Mouse (Mus musculus) layer of hippocampus, postnatal 14 days (tissue): ENCODE measurements around the gene Mymk. TPM values are rescaled to one million over a fixed set of nuclear protein-coding genes. Genes with fewer than 3 reads are reported as not detected.

ENCODE experiments used
- DNase-seq, 2 experiments: peaks; one replicate each; pipeline ENCODE4 v3.0.0; 2021 to 2022; ENCODE audit warnings: low spot score in 2 of 2, mixed read lengths in 1 of 2
- long read RNA-seq, 2 experiments: library from polyadenylated mRNA; stranded (forward); transcript quantifications; one replicate each; pipeline ENCODE4 v2.0.0; 2021
- total RNA-seq, 2 experiments: library from RNA; stranded (reverse); gene quantifications; 2 replicates each; pipeline ENCODE4 v1.2.3; 2021

Gene Mymk
- total RNA-seq = 1 to 10 TPM; 1.1 to 1.4 TPM
- long read RNA-seq, experiment 1 = 0 reads
- long read RNA-seq, experiment 2, partial matches to known transcripts = 1 of 3 reads
- long read RNA-seq, experiment 2, other reads (novel, unspliced or antisense) = 0 of 3 reads

GRCm38 (mm10) chr2:27071978-27072377 is at the start of gene Mymk:
Gene Mymk (minus strand): TSS chr2:27072179.
- DNase-seq = no peak

GRCm38 (mm10) chr2:27120241-27120641 is 48.3 kb upstream of the Mymk start:
- DNase-seq = peak in 1 of 2 experiments; percentile 41

- DNase-seq = no peak
Observed at GRCm38 (mm10) chr2:27119766-27120165, 47.8 kb upstream of the Mymk start.

- no peak for DNase-seq
Observed at GRCm38 (mm10) chr2:27118452-27118851, 46.5 kb upstream of the Mymk start.

GRCm38 (mm10) chr2:27114169-27114568 is 42.2 kb upstream of the Mymk start:
- DNase-seq = no peak

GRCm38 (mm10) chr2:27112585-27112984 is 40.6 kb upstream of the Mymk start:
- DNase-seq = no peak

- DNase-seq = no peak
Observed at GRCm38 (mm10) chr2:27109052-27109451, 37.1 kb upstream of the Mymk start.

GRCm38 (mm10) chr2:27108144-27108543 is 36.2 kb upstream of the Mymk start:
- DNase-seq = no peak

GRCm38 (mm10) chr2:27106816-27107215 is 34.8 kb upstream of the Mymk start:
- DNase-seq = no peak

- peak; percentile 56 to 58 for DNase-seq
Observed at GRCm38 (mm10) chr2:27103554-27103953, 31.6 kb upstream of the Mymk start.

- DNase-seq = peak in 1 of 2 experiments; percentile 65
Observed at GRCm38 (mm10) chr2:27097776-27098175, 25.8 kb upstream of the Mymk start.

GRCm38 (mm10) chr2:27097241-27097656 is 25.3 kb upstream of the Mymk start:
- no peak for DNase-seq

- no peak for DNase-seq
Observed at GRCm38 (mm10) chr2:27096341-27096981, 24.5 kb upstream of the Mymk start.

GRCm38 (mm10) chr2:27095178-27095577 is 23.2 kb upstream of the Mymk start:
- DNase-seq = no peak

- DNase-seq = no peak
Observed at GRCm38 (mm10) chr2:27089238-27089637, 17.3 kb upstream of the Mymk start.

GRCm38 (mm10) chr2:27088700-27089099 is 16.7 kb upstream of the Mymk start:
- DNase-seq = no peak

GRCm38 (mm10) chr2:27088071-27088644 is 16.2 kb upstream of the Mymk start:
- DNase-seq = no peak

GRCm38 (mm10) chr2:27087581-27087980 is 15.6 kb upstream of the Mymk start:
- no peak for DNase-seq

- DNase-seq = no peak
Observed at GRCm38 (mm10) chr2:27086483-27087010, 14.6 kb upstream of the Mymk start.

GRCm38 (mm10) chr2:27085801-27086200 is 13.8 kb upstream of the Mymk start:
- no peak for DNase-seq

GRCm38 (mm10) chr2:27084963-27085362 is 13.0 kb upstream of the Mymk start:
- no peak for DNase-seq

GRCm38 (mm10) chr2:27083761-27084475 is 11.9 kb upstream of the Mymk start:
- no peak for DNase-seq
